In the genomic region with DNA sequence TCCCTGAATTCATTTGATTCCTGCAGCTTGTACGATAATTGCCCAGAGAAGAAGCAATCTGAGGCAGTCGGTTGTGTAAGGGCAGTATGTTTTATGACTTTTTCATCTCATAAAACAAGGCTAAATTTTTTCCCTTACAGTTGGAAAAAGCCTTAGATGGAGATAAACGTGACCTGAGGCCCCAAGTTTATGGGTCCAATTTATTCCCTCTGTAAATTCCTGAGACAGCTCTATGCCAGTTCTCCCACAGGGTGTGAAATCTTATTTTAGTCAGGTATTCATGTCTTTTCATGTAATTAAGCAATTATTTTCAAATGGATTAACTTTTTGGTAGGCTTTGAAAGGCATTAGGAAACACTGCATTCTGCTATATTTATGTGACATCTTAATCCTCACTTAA, we compare ENCODE assay signal across 20 mouse cellular contexts.
"Had no signal": no experiment of that assay in that cellular context is flagged by ENCODE, and none has a peak within 500 bp of the region (broad histone marks: within the 10 kb centered on the region; RNA-seq: fewer than 3 reads in every experiment).

No protein-coding gene starts in this region.

- H3K4me2 ChIP-seq: limb, embryonic 15.5 days; liver, embryonic 11.5 days; lung, embryonic 15.5 days; midbrain, embryonic 13.5 days had no signal

- H3K9ac ChIP-seq: limb, embryonic 15.5 days; liver, embryonic 14.5 days; lung, embryonic 15.5 days; midbrain, embryonic 13.5 days had no signal

- DNase-seq: kidney, adult 18-20 months; kidney, adult 9 months; kidney, postnatal 14 days; kidney, postnatal 4 days; left cerebral cortex, postnatal 4 days; lung, adult 18-20 months; lung, postnatal 10 days; lung, postnatal 36 days; thymus, adult 18-20 months; thymus, postnatal 14 days had no signal

- H3K27me3 ChIP-seq: limb, embryonic 15.5 days; lung, embryonic 15.5 days; megakaryocyte, embryonic 14.5 days; midbrain, embryonic 13.5 days had no signal

- H3K36me3 ChIP-seq: limb, embryonic 15.5 days; lung, embryonic 15.5 days; midbrain, embryonic 10.5 days; midbrain, embryonic 13.5 days had no signal

- H3K4me3 ChIP-seq: limb, embryonic 15.5 days; lung, embryonic 15.5 days; megakaryocyte, embryonic 14.5 days; midbrain, embryonic 10.5 days; midbrain, embryonic 13.5 days had no signal

- H3K4me1 ChIP-seq: lung, embryonic 15.5 days; megakaryocyte, embryonic 14.5 days; midbrain, embryonic 10.5 days; midbrain, embryonic 13.5 days had no signal

- H3K9me3 ChIP-seq: limb, embryonic 15.5 days; lung, embryonic 15.5 days; megakaryocyte, embryonic 14.5 days; midbrain, embryonic 10.5 days; midbrain, embryonic 13.5 days had no signal

- ATAC-seq: inflammation-experienced regulatory T-cells, adult 6 months; intestine, embryonic 16.5 days; midbrain, embryonic 13.5 days; midbrain, embryonic 16.5 days had no signal

- H3K27ac ChIP-seq: limb, embryonic 15.5 days; liver, embryonic 14.5 days; lung, embryonic 15.5 days; midbrain, embryonic 10.5 days; midbrain, embryonic 13.5 days had no signal
